Mouse (Mus musculus) bone marrow macrophage, adult 2 months (primary cell): ENCODE measurements around the gene Kcnq1.

Experiments
- CTCF ChIP-seq: IDR thresholded peaks from 2 replicates; pipeline ENCODE4 v1.5.1; 2012; ENCODE audit warnings: low read depth, mild to moderate bottlenecking, low read length, moderate library complexity
- POLR2A ChIP-seq: IDR thresholded peaks from 2 replicates; pipeline ENCODE4 v1.6.1; 2012; ENCODE audit warnings: mild to moderate bottlenecking, low read depth, low read length, borderline replicate concordance

DNA sequence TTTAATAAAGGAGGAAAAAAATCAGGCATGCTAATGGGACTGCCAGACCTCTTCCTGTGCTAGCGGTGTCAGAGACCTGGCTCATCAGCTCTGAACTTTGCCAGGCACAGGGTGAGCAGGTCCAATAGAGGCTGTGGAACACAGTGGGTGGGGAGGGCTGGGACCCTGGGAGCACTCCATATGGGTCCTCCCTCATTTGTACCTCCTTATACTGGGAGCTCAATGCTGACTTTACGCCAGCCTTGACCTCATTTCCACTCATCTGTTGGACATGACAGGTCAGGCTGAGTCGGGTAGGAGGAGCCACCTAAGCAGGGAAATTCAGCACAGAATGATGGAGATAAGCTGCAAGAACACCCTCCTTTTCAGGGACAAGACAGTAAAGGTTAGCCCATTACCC is 38.3 kb upstream of the Kcnq1 start:
- TF ChIP-seq CTCF: no peak
- no peak for TF ChIP-seq POLR2A
